Mouse (Mus musculus): ENCODE measurements around the gene 4930564D02Rik. TPM values are rescaled to one million over a fixed set of nuclear protein-coding genes. Genes with fewer than 3 reads are reported as not detected.

The 4930564D02Rik gene
- polyA plus RNA-seq, 1 experiment from 2014 or later, result not detected

DNA sequence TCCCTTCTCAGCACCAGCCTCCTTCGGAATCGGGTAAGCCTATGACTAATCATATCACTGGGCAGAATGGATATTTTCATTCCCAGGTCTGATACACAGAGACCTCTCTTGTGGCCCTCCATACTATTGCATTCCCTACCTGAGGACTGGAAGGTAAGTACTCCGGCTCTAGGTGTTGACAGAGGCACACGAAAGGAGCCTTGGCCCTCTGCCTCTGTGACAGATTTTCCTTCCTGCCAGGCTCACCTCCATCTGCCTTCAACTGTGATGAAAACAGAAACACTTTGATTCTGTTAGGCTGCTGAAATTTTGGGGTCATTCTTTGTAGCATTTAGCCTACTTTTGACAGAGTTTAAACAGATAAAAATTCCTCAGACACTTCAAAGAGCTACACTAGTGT lies 47.2 kb downstream of the 4930564D02Rik start:
- 89% methylated on average over 4 of the region's 4 CpGs for WGBS
- H3K4me1 ChIP-seq (replicated peaks; ENCODE audit: control insufficient read depth, insufficient read depth, low read length), result no peaks in the 10 kb centered on the region
- ATAC-seq (ENCODE audit: low FRiP score), result no peak

DNA sequence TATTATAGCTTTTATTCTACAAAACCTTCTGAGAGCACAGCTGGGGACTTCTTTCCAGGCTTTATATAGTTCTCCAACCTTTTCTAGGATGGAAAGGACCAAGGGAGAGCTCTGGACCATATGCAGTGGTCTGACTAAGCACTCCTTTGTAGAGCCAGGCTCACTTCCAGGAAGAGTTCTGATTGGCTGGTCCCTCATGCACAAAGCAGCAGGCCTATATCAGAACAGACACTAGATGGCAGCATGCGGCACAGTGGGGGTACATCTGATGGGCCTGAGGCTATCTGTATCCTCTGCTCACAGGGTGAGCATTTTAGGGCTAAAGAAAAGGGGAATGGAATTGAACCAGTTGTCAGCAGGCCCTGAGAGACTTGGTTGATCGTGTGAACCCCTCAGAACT lies 47.6 kb downstream of the 4930564D02Rik start:
- ATAC-seq (ENCODE audit: low FRiP score), result 0 out of 2 replicates have a peak, but pooled peaks have one; percentile 45
- H3K4me3 ChIP-seq (ENCODE audit: low read depth, low read length), result no peak overlapping the region
- H3K4me2 ChIP-seq (replicated peaks; ENCODE audit: low read depth, low read length), result no peak overlapping the region
- DNase-seq (ENCODE audit: low spot score), result peak; percentile 72
- no peaks in the 10 kb centered on the region for H3K4me1 ChIP-seq (replicated peaks; ENCODE audit: control insufficient read depth, insufficient read depth, low read length)
- no peak overlapping the region for H3K27ac ChIP-seq (ENCODE audit: low read depth, low read length)
- WGBS, result 31% methylated on average over 2 of the region's 2 CpGs
- H3K9ac ChIP-seq (ENCODE audit: low read depth, low read length), result no peak overlapping the region
- no peaks in the 10 kb centered on the region for H3K27me3 ChIP-seq (ENCODE audit: control insufficient read depth, insufficient read depth, low read length)
- H3K36me3 ChIP-seq (ENCODE audit: control insufficient read depth, insufficient read depth, low read length), result no peaks in the 10 kb centered on the region
- no peaks in the 10 kb centered on the region for H3K9me3 ChIP-seq (ENCODE audit: control insufficient read depth, low read length)

More for the DNA sequence above, 47.2 kb downstream of the 4930564D02Rik start:
- Histone ChIP-seq H3K9ac (ENCODE audit: low read depth, low read length) (no peak overlapping the region), H3K27ac (ENCODE audit: low read depth, low read length) (no peak overlapping the region), H3K27me3 (ENCODE audit: control insufficient read depth, insufficient read depth, low read length) (no peaks in the 10 kb centered on the region), H3K4me3 (ENCODE audit: low read depth, low read length) (no peak overlapping the region), H3K36me3 (ENCODE audit: control insufficient read depth, insufficient read depth, low read length) (no peaks in the 10 kb centered on the region), H3K4me2 (replicated peaks; ENCODE audit: low read depth, low read length) (no peak overlapping the region), H3K9me3 (ENCODE audit: control insufficient read depth, low read length) (no peaks in the 10 kb centered on the region)
- DNase-seq (ENCODE audit: low spot score), result no peak

DNA sequence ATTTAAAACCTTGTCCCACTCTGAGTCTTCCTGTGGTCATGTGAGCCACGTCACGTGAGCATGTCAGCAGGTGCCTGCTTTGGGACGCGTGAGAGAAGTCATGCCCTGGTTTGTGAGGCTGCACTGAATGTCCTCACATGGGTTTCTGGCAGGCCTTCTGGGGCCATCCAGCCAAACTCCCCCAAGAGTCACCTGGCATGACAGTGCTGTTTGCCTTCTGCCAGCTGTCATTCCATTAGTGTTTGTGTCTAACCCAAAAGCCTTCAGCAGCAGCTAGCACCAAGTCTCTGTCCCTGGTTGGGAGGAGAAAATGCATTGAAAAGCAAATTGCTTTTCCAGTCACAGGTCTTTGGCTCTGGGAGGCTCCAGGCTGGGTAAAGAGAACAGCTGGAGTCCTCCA lies 50.0 kb downstream of the 4930564D02Rik start:
- WGBS, result 93% methylated on average over 4 of the region's 4 CpGs
- no peaks in the 10 kb centered on the region for H3K9me3 ChIP-seq (ENCODE audit: control insufficient read depth, low read length)
- no peaks in the 10 kb centered on the region for H3K27me3 ChIP-seq (ENCODE audit: control insufficient read depth, insufficient read depth, low read length)
- no peak overlapping the region for H3K27ac ChIP-seq (ENCODE audit: low read depth, low read length)
- H3K4me2 ChIP-seq (replicated peaks; ENCODE audit: low read depth, low read length), result no peak overlapping the region
- H3K9ac ChIP-seq (ENCODE audit: low read depth, low read length), result no peak overlapping the region
- DNase-seq (ENCODE audit: low spot score) (no peak), ATAC-seq (ENCODE audit: low FRiP score) (no peak)
- no peaks in the 10 kb centered on the region for H3K36me3 ChIP-seq (ENCODE audit: control insufficient read depth, insufficient read depth, low read length)
- H3K4me1 ChIP-seq (replicated peaks; ENCODE audit: control insufficient read depth, insufficient read depth, low read length), result no peaks in the 10 kb centered on the region
- H3K4me3 ChIP-seq (ENCODE audit: low read depth, low read length), result no peak overlapping the region

DNA sequence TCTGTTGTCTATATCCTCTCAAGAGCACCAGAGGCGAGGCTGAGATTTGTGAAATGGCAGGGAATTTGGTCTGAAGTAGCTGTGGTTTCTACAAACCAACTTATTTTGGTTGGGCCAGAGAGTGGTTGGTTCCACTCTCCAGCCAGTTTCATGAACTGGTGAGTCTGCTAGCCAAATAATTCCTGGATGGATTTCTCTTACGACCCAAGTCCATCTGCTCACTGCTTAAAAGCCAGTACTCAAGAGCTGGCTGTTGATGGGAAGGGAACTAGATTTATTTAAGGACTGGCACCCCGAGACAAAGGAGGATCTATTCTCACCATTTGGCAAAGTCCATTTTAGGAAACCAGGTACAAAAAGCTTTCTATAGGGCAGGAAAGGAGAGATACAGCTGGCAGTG lies 57.1 kb downstream of the 4930564D02Rik start:
- DNase-seq (ENCODE audit: low spot score) (no peak), ATAC-seq (ENCODE audit: low FRiP score) (no peak)
- Histone ChIP-seq H3K4me3 (ENCODE audit: low read depth, low read length) (no peak overlapping the region), H3K36me3 (ENCODE audit: control insufficient read depth, insufficient read depth, low read length) (no peaks in the 10 kb centered on the region), H3K27ac (ENCODE audit: low read depth, low read length) (no peak overlapping the region), H3K27me3 (ENCODE audit: control insufficient read depth, insufficient read depth, low read length) (no peaks in the 10 kb centered on the region), H3K4me2 (replicated peaks; ENCODE audit: low read depth, low read length) (no peak overlapping the region), H3K9me3 (ENCODE audit: control insufficient read depth, low read length) (no peaks in the 10 kb centered on the region), H3K9ac (ENCODE audit: low read depth, low read length) (no peak overlapping the region), H3K4me1 (replicated peaks; ENCODE audit: control insufficient read depth, insufficient read depth, low read length) (no peaks in the 10 kb centered on the region)
- WGBS, result 85% methylated on average over 3 of the region's 3 CpGs

DNA sequence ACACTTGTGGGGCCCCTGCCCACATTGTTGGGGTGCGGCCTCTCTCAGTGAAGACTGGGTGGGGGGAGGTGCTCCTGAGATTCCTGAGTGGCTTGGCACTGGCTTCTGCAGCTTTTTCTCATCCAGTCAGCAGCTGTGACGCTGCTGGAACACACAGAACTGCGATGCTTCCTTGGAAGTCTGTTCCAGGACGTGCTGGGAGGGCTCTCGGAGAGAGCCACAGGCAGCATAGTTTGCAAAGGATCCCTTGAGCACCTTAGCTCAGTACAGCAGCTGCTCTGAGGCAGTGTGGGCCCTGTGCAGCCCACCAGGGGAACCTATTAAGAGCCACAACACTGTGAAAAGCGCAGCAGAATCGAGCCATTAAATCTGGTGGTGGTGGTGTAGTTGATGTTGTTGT lies 61.2 kb downstream of the 4930564D02Rik start:
- no peak overlapping the region for H3K4me2 ChIP-seq (replicated peaks; ENCODE audit: low read depth, low read length)
- no peaks in the 10 kb centered on the region for H3K27me3 ChIP-seq (ENCODE audit: control insufficient read depth, insufficient read depth, low read length)
- no peak overlapping the region for H3K4me3 ChIP-seq (ENCODE audit: low read depth, low read length)
- 61% methylated on average over 7 of the region's 7 CpGs for WGBS
- H3K27ac ChIP-seq (ENCODE audit: low read depth, low read length), result no peak overlapping the region
- ATAC-seq (ENCODE audit: low FRiP score) (no peak), DNase-seq (ENCODE audit: low spot score) (no peak)
- H3K9ac ChIP-seq (ENCODE audit: low read depth, low read length), result no peak overlapping the region
- H3K4me1 ChIP-seq (replicated peaks; ENCODE audit: control insufficient read depth, insufficient read depth, low read length), result no peaks in the 10 kb centered on the region
- no peaks in the 10 kb centered on the region for H3K9me3 ChIP-seq (ENCODE audit: control insufficient read depth, low read length)
- no peaks in the 10 kb centered on the region for H3K36me3 ChIP-seq (ENCODE audit: control insufficient read depth, insufficient read depth, low read length)

Other genes starting within 250 kb of the 4930564D02Rik start
- gene Mov10, start 248.3 kb upstream of the 4930564D02Rik start, polyA plus RNA-seq (2014; fragmentation: Nextera tagmentation; extraction: Ambion mirVana), result 15.1 and 15.2 TPM in 2 replicates
- 35.3 and 43.8 TPM in 2 replicates for gene St7l, start 202.8 kb upstream of the 4930564D02Rik start, polyA plus RNA-seq (2014; fragmentation: Nextera tagmentation; extraction: Ambion mirVana)
- 245 and 266 TPM in 2 replicates for gene Capza1, start 202.3 kb upstream of the 4930564D02Rik start, polyA plus RNA-seq (2014; fragmentation: Nextera tagmentation; extraction: Ambion mirVana)
- gene Wnt2b, start 104.9 kb upstream of the 4930564D02Rik start, polyA plus RNA-seq (2014; fragmentation: Nextera tagmentation; extraction: Ambion mirVana), result 1.8 and 2.1 TPM in 2 replicates
- 46.7 and 52.3 TPM in 2 replicates for gene Cttnbp2nl, start 13.7 kb upstream of the 4930564D02Rik start, polyA plus RNA-seq (2014; fragmentation: Nextera tagmentation; extraction: Ambion mirVana)

Data from hindbrain, embryonic 11.5 days (tissue).